ENCODE assay signal across 10 mouse cellular contexts in genomic region chr1:66187016-66187681, GRCm38 (mm10). TPM values are rescaled to one million over a fixed set of nuclear protein-coding genes. Genes with fewer than 3 reads are reported as not detected.
A peak's percentile ranks its signal among the peaks of the same experiment; 100 is the strongest.
DNase-seq lines count a peak whose midpoint lies in the region.
"Had no signal": no experiment of that assay in that cellular context is flagged by ENCODE, and none has a peak within 500 bp of the region (broad histone marks: within the 10 kb centered on the region; RNA-seq: fewer than 3 reads in every experiment).

No protein-coding gene starts in this region.

- intact Hi-C loops in left cerebral cortex, postnatal 14 days (cut with DNase I) = no loop called here

- 79% methylated on average over 12 of the region's 12 CpGs for WGBS in heart, embryonic 10.5 days

- peak; percentile 37 for DNase-seq in layer of hippocampus, adult 11-12 months (ENCODE audit: low spot score)
- no peak for DNase-seq in layer of hippocampus, postnatal 36 days
- DNase-seq in right cerebral cortex, adult 18-20 months = peak; percentile 75
- no peak for DNase-seq in right cerebral cortex, postnatal 14 days
- DNase-seq in left cerebral cortex, postnatal 14 days (ENCODE audit: low spot score in 2 of 2) = peak; percentile 58 to 67
- DNase-seq in telencephalon, adult 2 months (ENCODE audit: low read depth, low spot score) = peak; percentile 87
- no peak for DNase-seq in adrenal gland, postnatal 10 days
- DNase-seq in heart, embryonic 10.5 days (ENCODE audit: low spot score) = no peak
- DNase-seq: cerebellum, postnatal 25 days; liver, embryonic 13.5 days had no signal

- no peaks in the 10 kb centered on the region for H3K9me3 ChIP-seq in heart, embryonic 10.5 days
- H3K9me3 ChIP-seq: liver, embryonic 13.5 days had no signal

- no peaks in the 10 kb centered on the region for H3K4me1 ChIP-seq in heart, embryonic 10.5 days
- H3K4me1 ChIP-seq: liver, embryonic 13.5 days had no signal

- no peak overlapping the region for H3K27ac ChIP-seq in heart, embryonic 10.5 days
- H3K27ac ChIP-seq: liver, embryonic 13.5 days had no signal

- no peaks in the 10 kb centered on the region for H3K27me3 ChIP-seq in heart, embryonic 10.5 days (ENCODE audit: insufficient read depth, poor library complexity, severe bottlenecking)
- H3K27me3 ChIP-seq: liver, embryonic 13.5 days had no signal

- no peaks in the 10 kb centered on the region for H3K36me3 ChIP-seq in heart, embryonic 10.5 days
- H3K36me3 ChIP-seq: liver, embryonic 13.5 days had no signal

- no peak overlapping the region for H3K4me3 ChIP-seq in heart, embryonic 10.5 days
- H3K4me3 ChIP-seq: liver, embryonic 13.5 days had no signal

RNA-seq across cellular contexts. Expression of gene Map2, which starts 12.1 kb away (rescaled TPM):
- 1,000 to 10,000 TPM; 1,119 to 1,150 TPM for total RNA-seq in layer of hippocampus, postnatal 36 days (2021)
- total RNA-seq in left cerebral cortex, postnatal 14 days (2021) = 100 to 1,000 TPM; 919 to 976 TPM
- total RNA-seq in adrenal gland, postnatal 10 days (2021) = 10 to 100 TPM; 17.1 to 23.1 TPM
- polyA plus RNA-seq in heart, embryonic 10.5 days (2016; fragmentation: Nextera tagmentation; extraction: Ambion mirVana) = 2.3 and 5.1 TPM in 2 replicates

Comparison
In these comparisons a context has a peak if more than half of its experiments do, and no peak if none do; other contexts are left out.
1. DNase-seq: peak in layer of hippocampus, adult 11-12 months (single experiment), right cerebral cortex, adult 18-20 months (single experiment), left cerebral cortex, postnatal 14 days (2 of 2) and telencephalon, adult 2 months (single experiment); none in layer of hippocampus, postnatal 36 days (0 of 2), right cerebral cortex, postnatal 14 days (single experiment), adrenal gland, postnatal 10 days (single experiment) and heart, embryonic 10.5 days (single experiment).
2. RNA of gene Map2, which starts 12.1 kb away (total RNA-seq): 1,119 to 1,150 TPM in layer of hippocampus, postnatal 36 days and 919 to 976 TPM in left cerebral cortex, postnatal 14 days; 17.1 to 23.1 TPM in adrenal gland, postnatal 10 days; every median in the first group is over 10 times any median in the second.